Mouse (Mus musculus) stomach, embryonic 14.5 days (tissue): ENCODE measurements at regions not wholly inside any gene's neighbourhood (a gene's known extent, or its start where the extent isn't known, plus 50 kb on each side); places are given as distances from the start of the nearest gene placed in this dataset.

Experiments
- ATAC-seq: fragments of 200-750 bp; cut with Nextera tagmentation; 2 replicates; pipeline ENCODE4 v1.8.0; 2017; ENCODE audit warnings: low read depth, moderate TSS enrichment; ENCODE audit not compliant: insufficient number of reproducible peaks, insufficient read depth, low FRiP score
- H3K27ac ChIP-seq: fragments of 300-500 bp; sonication (generic); 2 replicates; pipeline ENCODE4 v1.5.1; 2014; ENCODE audit warnings: mild to moderate bottlenecking, low read length, moderate library complexity, mixed read lengths
- H3K27me3 ChIP-seq: fragments of 300-500 bp; sonication (generic); 2 replicates; pipeline ENCODE4 v1.6.1; 2014; ENCODE audit warnings: low read length, control low read depth, mixed read lengths; ENCODE audit not compliant: control insufficient read depth, insufficient read depth
- H3K36me3 ChIP-seq: fragments of 300-500 bp; sonication (generic); 2 replicates; pipeline ENCODE4 v1.6.1; 2014; ENCODE audit warnings: mild to moderate bottlenecking, control low read depth, low read length, moderate library complexity, mixed read lengths; ENCODE audit not compliant: control insufficient read depth, insufficient read depth
- H3K4me1 ChIP-seq: fragments of 300-500 bp; sonication (generic); 2 replicates; pipeline ENCODE4 v1.6.1; 2014; ENCODE audit warnings: low read length, control low read depth, mixed read lengths; ENCODE audit not compliant: control insufficient read depth, insufficient read depth
- H3K4me2 ChIP-seq: fragments of 300-500 bp; sonication (generic); replicated peaks from 2 replicates; pipeline ENCODE4 v1.6.1; 2014; ENCODE audit warnings: low read depth, low read length, control low read depth
- H3K4me3 ChIP-seq: fragments of 300-500 bp; sonication (generic); 2 replicates; pipeline ENCODE4 v1.5.1; 2014; ENCODE audit warnings: low read depth, low read length, control low read depth
- H3K9ac ChIP-seq: fragments of 300-500 bp; sonication (generic); replicated peaks from 2 replicates; pipeline ENCODE4 v1.6.1; 2014; ENCODE audit warnings: low read depth, mild to moderate bottlenecking, control low read depth, low read length, moderate library complexity, mixed read lengths
- H3K9me3 ChIP-seq: fragments of 300-500 bp; sonication (generic); 2 replicates; pipeline ENCODE4 v1.6.1; 2016; ENCODE audit warnings: low read depth, low read length, control low read depth; ENCODE audit not compliant: control insufficient read depth
- WGBS: fragments of 180-500 bp; shearing (Covaris S2); extraction: QIAGEN DNeasy Blood & Tissue Kit; methylation state at CpG from one replicate; pipeline ENCODE4 v1.1.7; 2014; 5-methylcytosine and 5-hydroxymethylcytosine counted together

DNA sequence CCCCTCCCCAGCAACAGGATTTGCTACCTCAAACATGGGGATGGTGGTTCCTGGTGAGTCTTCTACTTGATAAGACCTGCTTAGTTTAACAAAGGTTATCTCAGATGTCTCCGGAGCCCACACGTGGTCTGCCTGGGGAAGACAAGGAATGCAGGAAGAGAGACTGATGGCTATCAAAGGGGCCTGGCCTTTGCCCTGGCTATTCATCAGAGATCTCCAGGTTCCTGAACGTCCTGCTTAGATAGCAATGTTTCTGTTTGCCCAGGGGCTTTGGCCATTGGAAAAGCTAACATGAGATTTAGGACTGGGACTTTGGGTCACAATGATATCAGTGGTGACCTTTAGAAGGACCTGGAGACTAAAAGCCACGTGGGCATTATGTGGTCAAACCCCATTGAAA, 64.2 kb upstream of the Dhx40 start:
- Histone ChIP-seq H3K4me1 (peaks cover 7% of the 10 kb centered on the region; the same call in 1 of the 2 replicates), H3K4me3 (no peak overlapping the region), H3K4me2 (no peak overlapping the region), H3K27ac (no peak overlapping the region), H3K9me3 (no peaks in the 10 kb centered on the region), H3K9ac (no peak overlapping the region), H3K27me3 (no peaks in the 10 kb centered on the region), H3K36me3 (no peaks in the 10 kb centered on the region)
- no peak for ATAC-seq
- WGBS, result 9% methylated on average over 4 of the region's 4 CpGs

DNA sequence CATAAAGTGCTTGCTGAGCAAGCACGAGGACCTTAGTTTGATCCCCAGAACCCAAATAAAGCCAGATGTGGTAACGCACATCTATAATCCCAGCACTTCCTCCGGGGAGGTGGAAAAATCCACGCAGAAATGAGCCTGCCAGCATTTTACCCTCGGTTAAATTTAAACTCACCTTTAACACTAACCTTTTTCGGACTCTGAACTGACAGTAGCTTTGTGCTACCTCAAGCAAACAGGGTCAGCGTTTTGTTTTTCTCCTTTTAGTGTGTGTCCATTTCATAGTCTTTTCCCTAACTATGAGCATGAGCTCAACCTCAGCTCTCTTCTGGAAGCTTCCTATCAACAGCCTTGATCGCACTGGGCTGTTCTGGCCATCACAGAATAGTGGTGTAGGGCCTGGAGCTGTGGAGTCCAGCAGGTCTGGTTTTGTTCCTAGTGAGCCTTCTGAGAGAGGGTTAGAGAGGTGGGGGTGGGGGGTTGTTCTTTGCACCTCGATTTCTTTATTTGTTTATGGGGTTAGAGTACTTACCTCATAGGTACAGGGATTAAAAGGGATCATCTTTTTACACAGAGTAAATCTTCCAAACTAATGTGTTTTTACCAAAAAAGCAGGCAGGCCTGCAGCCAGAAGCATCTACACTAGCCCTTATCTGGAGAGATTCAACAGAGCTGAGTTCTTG, 63.1 kb upstream of the Dhx40 start:
- H3K27ac ChIP-seq, result no peak overlapping the region
- no peak overlapping the region for H3K4me3 ChIP-seq
- H3K36me3 ChIP-seq, result no peaks in the 10 kb centered on the region
- ATAC-seq, result no peak
- H3K4me1 ChIP-seq, result peaks cover 7% of the 10 kb centered on the region; the same call in 1 of the 2 replicates
- no peaks in the 10 kb centered on the region for H3K27me3 ChIP-seq
- WGBS, result 59% methylated on average over 9 of the region's 9 CpGs
- no peak overlapping the region for H3K4me2 ChIP-seq
- H3K9ac ChIP-seq, result no peak overlapping the region
- H3K9me3 ChIP-seq, result no peaks in the 10 kb centered on the region

DNA sequence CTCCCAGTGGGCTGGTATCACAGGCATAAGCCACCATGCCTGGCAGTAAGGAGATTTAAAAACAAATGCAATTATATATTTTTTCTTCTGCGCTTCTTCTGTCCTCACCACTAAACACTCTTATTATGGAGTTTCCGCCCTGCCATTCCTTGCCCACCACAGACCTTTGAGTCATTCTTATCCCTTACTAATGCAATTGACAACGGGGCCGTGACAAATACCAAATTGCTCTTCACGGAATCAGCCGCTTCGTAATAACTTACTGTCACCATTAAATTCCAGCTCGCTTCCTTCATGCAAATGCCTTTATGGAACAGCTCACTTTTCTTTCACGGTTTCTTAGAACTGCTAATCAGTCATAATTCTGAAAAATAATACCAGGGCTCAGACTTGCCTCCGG, 59.4 kb upstream of the Dhx40 start:
- Histone ChIP-seq H3K36me3 (no peaks in the 10 kb centered on the region), H3K9ac (no peak overlapping the region), H3K9me3 (no peaks in the 10 kb centered on the region), H3K4me2 (no peak overlapping the region), H3K27me3 (no peaks in the 10 kb centered on the region), H3K4me1 (peaks cover 7% of the 10 kb centered on the region; the same call in 1 of the 2 replicates), H3K27ac (no peak overlapping the region), H3K4me3 (no peak overlapping the region)
- ATAC-seq, result no peak
- 68% methylated on average over 10 of the region's 10 CpGs for WGBS

DNA sequence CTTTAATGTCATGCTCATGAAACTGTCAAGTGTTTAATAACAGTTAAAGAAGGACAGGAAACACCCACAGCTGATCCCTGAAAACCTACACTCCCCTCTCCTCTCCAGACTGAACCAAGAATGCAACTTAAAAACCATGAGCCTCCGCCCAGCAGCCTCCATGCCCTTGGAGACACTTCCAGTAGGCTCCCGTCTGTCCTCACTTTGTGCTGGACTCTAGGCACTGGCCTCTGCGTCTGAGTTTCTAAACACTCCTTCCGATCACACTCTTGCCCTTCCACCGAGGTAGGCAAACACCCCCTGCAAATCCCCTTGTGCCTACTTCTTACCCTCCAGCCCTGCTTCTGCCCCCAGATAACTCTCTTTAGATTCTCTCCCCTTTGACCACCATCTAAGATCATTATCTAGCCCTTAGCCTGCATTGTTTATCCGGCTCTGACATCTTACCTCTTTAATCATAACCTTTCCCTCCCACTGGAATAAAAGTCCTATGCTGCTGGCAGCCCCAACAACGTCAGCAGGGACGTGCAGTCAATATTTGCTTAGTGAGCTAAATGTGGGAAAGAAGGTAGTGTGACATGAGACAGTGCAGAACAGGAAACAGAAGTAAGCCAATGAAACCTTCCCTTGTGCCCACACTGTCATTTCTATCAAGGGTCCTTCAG, 52.5 kb upstream of the Dhx40 start:
- Histone ChIP-seq H3K4me1 (peaks cover 14% of the 10 kb centered on the region; the same call in 1 of the 2 replicates), H3K4me3 (no peak overlapping the region), H3K27me3 (no peaks in the 10 kb centered on the region), H3K27ac (peak overlapping the region; percentile 52; the same call in 1 of the 2 replicates), H3K9ac (no peak overlapping the region), H3K4me2 (no peak overlapping the region), H3K36me3 (no peaks in the 10 kb centered on the region), H3K9me3 (no peaks in the 10 kb centered on the region)
- peak; percentile 49 for ATAC-seq
- WGBS, result 26% methylated on average over 8 of the region's 8 CpGs

DNA sequence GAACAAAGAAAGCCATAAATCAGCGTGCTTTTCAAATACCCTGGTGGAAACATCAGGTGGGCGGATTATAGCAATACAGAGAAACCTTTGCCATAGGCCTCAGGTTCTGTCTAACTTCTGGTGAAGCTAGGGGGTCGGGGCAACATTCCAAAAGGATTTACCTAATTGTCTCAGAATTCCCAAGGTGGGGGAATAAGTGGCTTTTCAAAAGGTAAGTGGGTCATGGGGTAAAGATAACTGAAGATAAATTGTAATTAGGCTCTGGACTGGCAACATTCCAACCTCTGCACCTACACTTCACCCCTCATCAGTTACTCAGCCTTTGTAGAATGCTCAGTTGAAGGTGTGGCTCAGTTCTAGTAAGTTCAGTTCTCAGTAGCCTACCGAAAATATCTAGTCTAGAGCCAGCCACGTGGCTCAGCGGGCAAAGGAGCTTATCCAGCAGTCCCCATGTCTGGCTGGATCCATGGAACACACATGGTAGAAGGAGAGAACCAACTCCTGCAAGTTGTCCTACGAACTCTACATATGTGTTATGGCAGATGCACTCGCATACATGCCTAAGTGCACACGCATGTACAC, 51.8 kb upstream of the Dhx40 start:
- peaks cover 14% of the 10 kb centered on the region; the same call in 1 of the 2 replicates for H3K4me1 ChIP-seq
- 70% methylated on average over 9 of the region's 9 CpGs for WGBS
- no peaks in the 10 kb centered on the region for H3K27me3 ChIP-seq
- no peaks in the 10 kb centered on the region for H3K9me3 ChIP-seq
- ATAC-seq, result no peak
- no peak overlapping the region for H3K4me3 ChIP-seq
- H3K27ac ChIP-seq, result peak overlapping the region; percentile 52; the same call in 1 of the 2 replicates
- no peak overlapping the region for H3K4me2 ChIP-seq
- no peak overlapping the region for H3K9ac ChIP-seq
- no peaks in the 10 kb centered on the region for H3K36me3 ChIP-seq

DNA sequence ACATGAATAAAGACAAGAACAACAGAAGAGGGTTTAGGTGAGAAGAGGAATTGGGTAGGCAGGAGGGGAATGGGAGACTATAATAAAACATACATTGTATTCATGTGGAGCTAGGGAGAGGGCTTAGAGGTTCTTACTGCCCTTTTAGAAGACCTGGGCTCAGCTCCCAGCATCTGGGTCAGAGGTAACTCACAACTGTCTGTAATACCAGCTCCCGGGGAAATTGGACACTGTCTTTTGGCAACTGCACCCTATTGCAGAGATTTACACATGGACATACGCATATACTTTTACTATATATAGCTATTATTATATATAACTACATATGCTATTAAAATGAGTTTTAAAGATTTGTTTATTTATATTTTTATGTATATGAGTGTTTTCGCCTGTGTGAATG, 50.7 kb upstream of the Dhx40 start:
- Histone ChIP-seq H3K4me2 (no peak overlapping the region), H3K36me3 (no peaks in the 10 kb centered on the region), H3K9me3 (no peaks in the 10 kb centered on the region), H3K27me3 (no peaks in the 10 kb centered on the region), H3K9ac (no peak overlapping the region), H3K4me1 (peaks cover 14% of the 10 kb centered on the region; the same call in 1 of the 2 replicates), H3K27ac (no peak overlapping the region), H3K4me3 (no peak overlapping the region)
- 91% methylated on average over 3 of the region's 3 CpGs for WGBS
- ATAC-seq, result no peak
